Mouse (Mus musculus) spleen, adult 12 weeks (tissue): Measurements from ENCODE around the gene Fli1.

Source experiments
- DNase-seq: peaks from one replicate; pipeline ENCODE4 v3.0.0; 2022; ENCODE audit warnings: low spot score

The Fli1 gene

DNA sequence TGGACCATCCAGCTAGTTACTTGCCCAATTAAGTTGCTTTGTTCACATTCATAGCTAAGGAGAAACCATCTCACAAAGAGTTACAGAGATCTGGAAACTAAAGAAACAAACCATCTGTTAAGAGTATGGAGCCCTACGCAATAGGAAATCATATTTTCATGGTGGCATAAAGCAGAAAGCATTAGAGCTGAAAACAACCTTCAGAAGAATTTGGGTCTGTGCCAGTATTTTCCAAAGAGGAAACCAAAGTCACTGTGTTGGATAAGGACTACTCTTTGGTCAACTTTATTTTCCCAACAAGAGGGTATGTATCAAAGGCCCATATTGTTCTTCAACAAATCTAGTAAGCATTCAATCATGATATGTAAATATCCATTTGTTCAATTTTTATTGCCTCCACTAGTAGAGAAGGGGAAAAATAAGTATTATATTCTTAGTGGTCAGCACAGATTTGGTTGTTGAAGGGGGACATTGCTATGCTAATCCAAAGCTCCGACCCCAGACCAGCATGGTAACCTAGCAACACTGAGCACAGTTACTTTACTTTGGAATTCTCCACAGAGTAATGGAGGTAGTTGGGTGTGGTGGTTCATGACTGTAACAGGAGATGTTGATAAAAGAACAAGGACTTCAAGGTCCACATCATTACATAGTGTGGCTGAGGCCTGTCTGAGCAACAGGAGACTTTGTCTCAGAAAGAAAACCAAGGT, 20.0 kb downstream of the Fli1 start:
- no peak for DNase-seq

DNA sequence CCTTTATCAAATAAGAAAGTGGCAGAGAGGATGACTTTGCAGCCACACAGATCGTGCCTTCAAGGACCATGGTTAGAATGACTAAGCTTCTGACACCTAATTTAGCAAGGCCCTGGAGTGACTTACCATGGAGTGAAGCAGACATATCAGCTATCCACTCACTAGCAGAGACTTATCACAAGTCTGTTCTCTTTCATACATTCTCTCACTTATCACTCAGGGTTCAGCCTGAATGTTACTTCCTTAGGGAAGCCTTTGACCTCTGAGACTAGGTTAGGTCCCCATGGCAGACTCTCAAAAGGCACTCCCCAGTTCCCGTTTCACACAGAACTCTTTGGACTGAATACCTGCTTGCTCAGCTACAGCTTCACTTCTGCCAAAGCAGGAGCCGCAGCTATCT, 21.3 kb downstream of the Fli1 start:
- no peak for DNase-seq

- DNase-seq, result no peak
These were observed 21.8 kb downstream of the Fli1 start for GRCm38 (mm10) chr9:32520821-32521220.

DNA sequence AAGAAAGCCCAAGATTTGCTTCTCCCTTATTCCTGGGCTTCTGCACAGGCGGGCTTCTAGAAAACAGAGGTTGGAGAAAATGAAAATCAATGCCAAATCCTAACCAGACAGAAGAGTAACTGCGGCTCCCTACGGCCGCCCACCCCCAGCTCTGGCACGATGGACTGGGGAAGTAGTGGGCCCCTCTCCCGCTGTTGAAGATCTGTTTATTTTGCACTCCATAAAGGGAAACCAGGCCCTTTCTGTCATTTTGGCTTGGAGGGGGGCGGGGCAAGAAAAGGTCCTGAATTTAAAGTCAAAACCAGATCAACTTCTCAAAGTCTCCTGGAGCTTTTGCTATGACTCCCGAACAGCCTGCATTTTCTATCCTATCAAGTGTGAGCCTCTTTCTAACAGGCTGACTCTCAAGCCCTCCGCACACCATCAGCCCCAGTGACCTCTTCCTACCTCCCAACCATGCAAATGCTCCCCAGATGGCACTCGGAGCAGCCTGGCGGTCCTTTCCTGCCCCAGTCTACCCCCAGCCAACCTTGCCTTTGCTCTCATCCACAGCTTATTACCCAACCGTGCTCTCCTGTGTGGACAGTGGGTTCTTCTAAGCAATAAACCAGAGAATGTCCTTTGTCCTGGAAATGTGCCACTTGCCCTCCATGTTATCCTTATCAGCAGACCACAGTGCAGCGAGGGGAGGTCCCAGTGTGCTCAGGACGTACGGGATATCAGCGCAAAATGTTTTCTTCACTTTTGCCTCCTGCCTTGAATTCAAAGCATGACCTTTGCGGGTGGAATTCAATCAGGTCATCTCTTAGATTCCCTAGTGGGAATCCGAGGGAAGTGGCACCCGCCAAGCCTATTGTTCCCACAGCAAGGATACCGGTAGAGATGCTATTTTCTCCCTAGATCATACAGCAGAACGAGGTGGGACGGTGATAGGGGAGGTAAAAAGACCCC, 23.3 kb downstream of the Fli1 start:
- DNase-seq, result no peak

- no peak for DNase-seq
These were observed 24.1 kb downstream of the Fli1 start for GRCm38 (mm10) chr9:32518351-32519075.

DNA sequence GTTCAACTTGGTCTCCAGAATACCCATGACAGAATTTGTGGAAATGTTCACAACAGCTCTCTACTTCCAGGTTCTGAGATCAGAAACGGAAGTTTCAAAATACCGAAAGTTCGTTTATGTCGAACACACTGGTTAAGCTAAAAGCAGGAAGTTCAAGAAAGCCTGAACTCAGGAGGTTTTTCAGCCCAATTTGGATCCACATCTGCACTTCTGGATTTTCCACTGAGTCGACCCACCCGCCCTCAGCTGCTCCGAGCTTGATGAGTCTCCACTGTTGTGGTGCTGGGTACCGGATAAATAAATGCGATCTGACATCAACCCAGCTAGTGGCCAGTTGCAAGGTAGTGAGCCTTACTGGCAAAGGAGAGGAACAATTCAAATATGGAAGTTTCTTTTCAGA, 26.0 kb downstream of the Fli1 start:
- no peak for DNase-seq

GRCm38 (mm10) chr9:32515894-32516686, 26.6 kb downstream of the Fli1 start:
- DNase-seq, result no peak

DNA sequence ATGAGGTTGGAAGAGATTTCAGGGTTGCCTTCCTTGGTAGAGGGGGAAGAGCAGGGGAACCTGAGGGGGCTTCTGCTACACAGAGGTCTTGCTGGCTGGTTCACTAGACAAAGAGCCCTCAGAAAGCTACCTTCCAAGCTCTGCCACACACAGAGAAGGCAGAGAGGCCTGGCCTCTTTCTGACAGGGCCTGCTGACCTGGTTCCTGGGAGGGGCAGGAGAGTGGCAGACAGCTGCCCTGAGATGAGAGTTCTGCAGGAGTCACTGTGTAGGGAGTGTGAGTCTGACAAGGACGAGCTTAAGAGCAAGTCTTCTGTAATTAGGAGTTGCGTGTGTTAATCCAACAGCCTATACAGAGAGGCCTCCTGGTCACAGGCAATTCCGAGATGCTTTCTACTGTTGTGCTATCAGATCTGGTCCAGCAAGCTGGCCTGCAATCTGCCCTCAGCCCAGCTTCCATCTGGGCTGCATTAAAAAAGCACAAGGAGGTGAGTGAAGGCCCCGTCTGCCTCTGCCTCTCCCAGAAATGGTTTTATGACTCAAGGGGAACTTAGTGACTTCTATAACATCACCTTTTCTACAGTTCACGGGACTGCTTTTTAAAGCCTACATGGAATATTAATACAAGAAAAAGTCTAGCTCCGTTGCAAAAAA, 28.1 kb downstream of the Fli1 start:
- DNase-seq, result no peak

GRCm38 (mm10) chr9:32513471-32513870, 29.2 kb downstream of the Fli1 start:
- DNase-seq, result no peak

- no peak for DNase-seq
These were observed 32.0 kb downstream of the Fli1 start for GRCm38 (mm10) chr9:32510454-32511263.

DNA sequence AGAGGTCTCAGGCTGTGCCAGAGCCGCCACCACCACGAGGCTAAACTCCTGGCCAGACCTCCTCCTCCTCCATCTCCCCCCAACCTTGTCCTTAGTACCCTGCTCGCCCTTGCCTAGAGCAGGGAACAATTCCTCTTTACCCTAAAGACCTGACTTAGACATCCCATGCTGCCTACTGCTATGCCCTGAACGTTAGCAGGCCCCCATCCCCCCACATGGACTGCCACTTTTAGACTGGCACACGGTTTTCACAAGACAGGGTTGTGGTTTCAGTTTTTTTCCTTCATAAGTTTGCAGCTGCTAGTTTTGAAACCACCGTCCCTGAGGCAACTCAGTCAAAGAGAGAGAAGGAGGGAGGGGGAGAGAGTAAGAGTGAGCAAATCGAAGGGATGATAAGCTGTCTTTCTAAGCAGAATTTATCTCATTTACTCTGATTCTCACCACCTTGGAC, 32.9 kb downstream of the Fli1 start:
- DNase-seq, result peak; percentile 52

DNA sequence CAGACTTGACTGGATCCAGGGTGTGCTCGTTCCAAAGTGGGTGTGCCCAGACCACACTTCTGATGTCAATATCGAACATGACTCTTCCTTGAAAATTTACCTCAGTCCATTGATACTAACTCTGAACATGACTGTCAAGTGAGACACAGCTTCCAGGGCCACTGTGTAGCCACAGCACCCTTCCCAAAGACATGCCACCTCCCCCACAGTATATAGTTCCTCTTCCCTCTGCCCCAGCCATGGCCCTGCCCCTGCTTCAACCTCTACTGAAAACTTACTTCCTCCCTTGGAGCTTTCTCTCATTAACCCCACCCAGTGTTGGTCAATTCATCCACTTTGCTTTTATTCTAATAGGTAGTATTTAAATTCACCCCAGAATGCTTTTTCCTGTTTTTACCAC, 34.0 kb downstream of the Fli1 start:
- DNase-seq, result no peak

DNA sequence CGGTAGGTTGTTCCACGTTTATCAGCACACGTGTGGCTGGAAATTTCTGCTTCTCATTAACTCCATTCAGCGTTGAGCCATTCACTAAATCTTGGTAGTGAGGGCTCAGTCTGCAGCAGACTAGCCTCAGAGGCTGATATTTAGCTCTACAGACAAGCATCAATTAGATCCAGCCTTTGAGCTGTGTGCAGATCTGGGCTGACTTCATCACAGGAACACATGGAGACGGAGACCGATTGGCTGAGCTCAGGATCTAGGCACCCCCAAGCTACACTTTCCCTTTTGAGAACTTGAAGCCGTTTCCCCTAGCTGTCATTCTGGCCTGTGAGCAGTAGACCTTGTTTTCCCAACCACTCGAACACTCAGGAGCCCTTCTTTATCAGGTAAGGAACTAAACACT, 34.5 kb downstream of the Fli1 start:
- no peak for DNase-seq

- DNase-seq, result no peak
These were observed 35.5 kb downstream of the Fli1 start for GRCm38 (mm10) chr9:32506866-32507861.

GRCm38 (mm10) chr9:32506161-32506560, 36.5 kb downstream of the Fli1 start:
- no peak for DNase-seq

- DNase-seq, result no peak
These were observed 37.1 kb downstream of the Fli1 start for GRCm38 (mm10) chr9:32505460-32506075.

DNA sequence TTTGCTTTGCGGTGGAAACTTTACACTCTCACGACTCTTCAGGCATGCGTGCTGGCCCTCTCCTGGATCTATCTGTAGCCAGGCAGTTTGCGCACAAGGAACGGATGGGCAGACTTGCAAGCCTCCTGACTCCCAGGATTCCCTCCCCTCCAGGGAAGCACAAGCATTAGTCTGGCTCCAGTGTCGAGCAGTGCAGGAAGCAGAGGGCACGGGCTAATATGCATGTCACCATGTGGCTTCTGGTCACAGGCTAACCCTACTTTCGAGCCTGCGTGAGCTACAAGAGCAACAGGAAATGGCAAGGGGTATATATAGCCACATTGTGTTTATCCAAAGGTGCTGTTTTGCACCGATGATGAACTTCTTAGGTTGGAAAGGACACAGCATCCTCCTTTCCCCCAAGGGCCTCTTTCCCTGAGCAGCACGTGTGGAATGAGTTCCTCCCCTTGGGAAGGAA, 38.6 kb downstream of the Fli1 start:
- DNase-seq, result no peak

DNA sequence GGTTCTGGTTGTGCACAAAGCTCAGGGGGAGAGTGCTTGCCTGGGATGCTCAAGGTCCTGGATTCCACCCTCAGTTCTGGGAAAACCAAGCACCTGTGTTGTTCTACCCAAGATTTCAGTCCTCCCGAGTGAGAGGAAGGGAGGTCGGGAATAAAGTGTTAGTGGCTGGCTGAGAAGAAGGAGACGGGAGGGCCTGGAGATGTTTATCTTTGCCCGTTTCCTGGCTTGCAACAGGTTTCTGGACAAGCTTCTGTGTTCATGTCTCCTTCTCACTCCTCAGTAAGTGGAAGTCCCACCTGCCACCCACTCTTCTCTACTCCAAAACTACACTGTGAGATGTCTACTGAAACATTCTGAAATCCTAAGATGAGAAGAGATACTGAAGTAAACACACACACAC, 39.2 kb downstream of the Fli1 start:
- no peak for DNase-seq
